Mouse (Mus musculus) cerebellum, adult 18-20 months (tissue): ENCODE data around the gene Phldb2.

ENCODE experiments used
- DNase-seq, 2 experiments: peaks; one replicate each; pipeline ENCODE4 v3.0.0; 2021

Gene Phldb2

GRCm38 (mm10) chr16:45787650-45788049 is 165.7 kb downstream of the Phldb2 start:
- DNase-seq: no peak

- peak; percentile 38 to 46 for DNase-seq
Measured at GRCm38 (mm10) chr16:45786639-45787038, 166.8 kb downstream of the Phldb2 start.

GRCm38 (mm10) chr16:45780001-45780400 is 173.4 kb downstream of the Phldb2 start:
- no peak for DNase-seq

- DNase-seq: no peak
Measured at GRCm38 (mm10) chr16:45774813-45775212, 178.6 kb downstream of the Phldb2 start.

GRCm38 (mm10) chr16:45770914-45771313 is 182.5 kb downstream of the Phldb2 start:
- peak; percentile 21 to 36 for DNase-seq

GRCm38 (mm10) chr16:45767853-45768640 is 185.4 kb downstream of the Phldb2 start:
- DNase-seq: peak; percentile 82 to 90

GRCm38 (mm10) chr16:45767434-45767833 is 186.0 kb downstream of the Phldb2 start:
- DNase-seq: no peak

- DNase-seq: no peak
Measured at GRCm38 (mm10) chr16:45765801-45766494, 187.4 kb downstream of the Phldb2 start.

GRCm38 (mm10) chr16:45765102-45765501 is 188.3 kb downstream of the Phldb2 start:
- DNase-seq: no peak

- no peak for DNase-seq
Measured at GRCm38 (mm10) chr16:45762859-45763505, 190.4 kb downstream of the Phldb2 start.

GRCm38 (mm10) chr16:45761425-45761824 is 192.0 kb downstream of the Phldb2 start:
- no peak for DNase-seq

GRCm38 (mm10) chr16:45758726-45759269 is 194.6 kb downstream of the Phldb2 start:
- no peak for DNase-seq

GRCm38 (mm10) chr16:45757421-45758078 is 195.8 kb downstream of the Phldb2 start:
- no peak for DNase-seq

- peak; percentile 60 to 64 for DNase-seq
Measured at GRCm38 (mm10) chr16:45756855-45757254, 196.5 kb downstream of the Phldb2 start.

- no peak for DNase-seq
Measured at GRCm38 (mm10) chr16:45743591-45744144, 209.7 kb downstream of the Phldb2 start.

- DNase-seq: peak; percentile 96 to 98
Measured at GRCm38 (mm10) chr16:45742615-45743476, 210.6 kb downstream of the Phldb2 start, which contains the start of gene Abhd10. Gene Abhd10 (minus strand): TSS chr16:45742955.

- DNase-seq: no peak
Measured at GRCm38 (mm10) chr16:45737880-45738279, 215.5 kb downstream of the Phldb2 start.

GRCm38 (mm10) chr16:45736724-45737123 is 216.7 kb downstream of the Phldb2 start:
- no peak for DNase-seq

GRCm38 (mm10) chr16:45729163-45729562 is 224.2 kb downstream of the Phldb2 start:
- DNase-seq: no peak

GRCm38 (mm10) chr16:45724742-45725102 is 228.7 kb downstream of the Phldb2 start:
- peak; percentile 65 to 72 for DNase-seq

GRCm38 (mm10) chr16:45724061-45724741 is 229.2 kb downstream of the Phldb2 start, which contains the start of gene Tagln3:
Gene Tagln3 (minus strand): TSS chr16:45724608.
- DNase-seq: peak; percentile 83 to 84
